Mouse (Mus musculus) heart, postnatal 25 days (tissue): Measurements from ENCODE around the gene Fuca1. TPM values are rescaled to one million over a fixed set of nuclear protein-coding genes. Genes with fewer than 3 reads are reported as not detected.

Experiments
- DNase-seq: peaks from one replicate; pipeline ENCODE4 v3.0.0; 2022; ENCODE audit warnings: low spot score
- intact Hi-C: fragments of 180-260 bp; cut with DNase I; formaldehyde crosslinking; loops from one replicate; pipeline ENCODE4 v1.15.1; 2025
- total RNA-seq, 2 experiments: library from RNA; stranded (reverse); gene quantifications; 2 replicates each; pipeline ENCODE4 v1.2.3; 2021

Gene Fuca1
- total RNA-seq, 2 experiments from 2014 or later, result 27.4 to 29.0 TPM

DNA sequence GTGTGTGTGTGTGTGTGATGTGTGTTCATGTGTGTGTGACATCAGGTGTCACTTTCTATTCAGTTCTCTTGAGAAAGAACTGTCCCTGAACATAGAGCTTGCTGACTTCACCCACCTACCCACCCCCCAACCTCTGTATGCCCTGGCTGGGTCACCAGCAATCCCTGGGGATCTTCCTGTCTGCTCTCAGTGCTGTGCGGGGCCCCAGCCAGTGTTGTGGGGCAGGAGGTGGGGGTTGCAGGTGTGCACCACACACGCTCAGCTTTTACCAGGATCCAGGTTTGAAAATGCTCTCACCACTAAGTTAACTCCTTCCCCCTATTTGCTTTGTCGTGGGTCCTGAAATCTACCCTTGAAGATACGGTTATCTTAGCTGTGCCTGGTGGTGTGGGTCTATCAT is 34.4 kb upstream of the Fuca1 start:
- intact Hi-C loops, result no loop called here
- no peak for DNase-seq

DNA sequence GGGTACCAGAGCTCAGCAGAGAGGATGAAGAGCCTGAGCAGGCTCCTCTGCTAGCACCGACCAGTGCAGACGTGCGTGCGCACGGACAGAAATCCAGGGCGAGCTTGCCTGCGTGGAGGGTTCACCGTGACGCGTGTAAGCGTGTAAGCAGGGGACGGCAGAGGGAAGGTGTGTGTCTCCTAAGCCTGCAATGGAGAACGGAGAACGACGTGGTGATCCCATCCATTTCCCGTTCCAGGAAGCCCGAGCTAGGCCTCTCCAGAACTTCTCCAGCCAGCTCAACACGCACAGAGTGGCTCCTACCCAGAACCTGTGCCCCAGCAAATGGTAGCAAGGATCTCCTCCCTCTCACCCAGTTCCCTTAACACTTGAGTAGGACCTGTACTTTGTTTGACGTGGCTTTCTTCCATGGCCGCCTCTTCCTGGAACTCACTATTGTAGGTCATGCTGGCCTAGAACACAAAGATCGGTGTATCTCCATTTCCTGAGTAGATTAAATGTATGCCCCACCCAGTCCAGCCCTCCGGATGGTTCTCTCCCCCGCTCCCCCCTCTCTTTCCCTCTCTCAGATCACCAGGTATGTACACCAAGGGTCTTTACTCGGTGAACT is 32.0 kb upstream of the Fuca1 start:
- no peak for DNase-seq
- intact Hi-C loops, result loop anchor here (1.0 to 2.0 kb wide), 2 partner anchors 32 to 72 kb away; partner anchors contain the start of gene Fuca1

DNA sequence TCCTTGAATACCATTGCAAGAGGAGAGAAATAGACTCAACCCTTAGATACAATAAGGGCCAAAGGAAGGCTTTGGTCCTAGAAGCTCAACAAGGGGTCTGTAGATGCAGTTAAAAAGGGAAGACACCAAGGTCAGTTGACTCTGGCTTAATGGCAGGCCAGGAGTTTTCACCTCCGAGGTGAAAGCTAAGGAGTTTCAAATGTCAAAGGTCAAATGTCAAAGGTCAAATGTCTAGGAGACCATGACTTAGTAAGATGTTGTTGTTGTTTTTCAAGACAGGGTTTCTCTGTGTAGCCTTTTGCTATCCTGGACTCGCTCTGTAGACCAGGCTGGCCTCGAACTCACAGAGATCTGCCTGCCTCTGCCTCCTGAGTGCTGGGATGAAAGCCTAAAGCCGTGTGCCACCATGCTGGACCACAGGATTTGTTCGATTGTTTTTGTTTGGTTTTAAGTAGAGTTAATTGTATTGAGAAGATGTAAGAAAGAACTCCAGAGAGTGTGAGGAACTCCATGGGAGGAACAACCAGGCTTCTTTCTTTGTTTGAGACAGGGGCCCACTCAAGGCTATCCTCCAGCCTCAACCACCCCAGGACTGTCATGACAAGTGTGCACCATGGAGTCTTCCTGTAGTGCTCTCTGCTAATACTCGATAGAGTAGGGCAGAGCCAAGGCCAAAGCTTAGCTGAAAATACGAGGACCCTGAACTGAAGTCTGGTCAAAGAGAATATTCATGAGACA is 31.2 kb upstream of the Fuca1 start:
- DNase-seq, result no peak
- intact Hi-C loops, result loop anchor here (1.0 to 2.0 kb wide), 2 partner anchors 31 to 71 kb away; partner anchors contain the start of gene Fuca1

DNA sequence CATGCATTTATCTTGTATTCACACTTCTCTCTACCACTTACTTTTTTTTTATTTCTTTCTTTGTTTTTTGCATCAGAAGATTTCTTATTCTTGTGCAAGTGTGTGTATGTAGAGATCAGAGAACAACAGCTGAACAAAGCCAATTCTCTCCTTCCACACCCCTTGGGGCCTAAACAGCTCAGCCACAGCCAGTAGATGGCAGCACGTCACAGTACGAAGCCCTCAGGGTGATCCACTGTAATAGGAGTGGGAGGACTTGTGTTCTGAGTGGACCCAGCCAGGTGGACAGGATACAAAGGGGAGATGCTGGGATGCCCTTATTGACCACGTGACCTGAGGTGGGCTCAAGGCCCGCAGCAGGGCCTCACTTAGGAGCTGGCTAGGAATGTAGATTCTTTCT is 30.7 kb upstream of the Fuca1 start:
- intact Hi-C loops, result loop anchor here (1.0 to 2.0 kb wide), 3 partner anchors 30 to 71 kb away; partner anchors contain the start of gene Fuca1
- peak; percentile 51 for DNase-seq

GRCm38 (mm10) chr4:135891539-135891938 is 29.0 kb upstream of the Fuca1 start:
- DNase-seq, result no peak
- intact Hi-C loops, result loop anchor here (2.0 kb wide), 1 partner anchor 41 kb away; no protein-coding TSS in a partner anchor

DNA sequence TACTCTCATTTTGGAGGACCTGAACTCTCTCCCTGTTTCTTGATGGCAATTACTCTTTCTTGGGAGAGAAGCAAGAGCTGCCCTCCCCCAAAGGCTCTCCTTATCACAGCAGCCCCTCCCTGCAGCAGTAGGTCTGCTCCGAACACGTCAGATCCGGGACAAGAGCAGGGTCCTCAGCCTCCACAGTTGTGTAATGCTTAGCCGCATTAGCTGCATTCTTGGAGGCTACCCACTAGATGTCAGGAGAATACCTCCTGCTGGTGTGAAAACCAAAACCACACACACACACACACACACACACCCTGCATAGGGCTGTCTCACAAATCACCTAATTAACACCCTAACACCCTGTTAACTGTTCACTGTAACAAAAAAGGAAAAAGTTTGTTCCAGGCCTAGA is 27.7 kb upstream of the Fuca1 start:
- no peak for DNase-seq
- intact Hi-C loops, result no loop called here

DNA sequence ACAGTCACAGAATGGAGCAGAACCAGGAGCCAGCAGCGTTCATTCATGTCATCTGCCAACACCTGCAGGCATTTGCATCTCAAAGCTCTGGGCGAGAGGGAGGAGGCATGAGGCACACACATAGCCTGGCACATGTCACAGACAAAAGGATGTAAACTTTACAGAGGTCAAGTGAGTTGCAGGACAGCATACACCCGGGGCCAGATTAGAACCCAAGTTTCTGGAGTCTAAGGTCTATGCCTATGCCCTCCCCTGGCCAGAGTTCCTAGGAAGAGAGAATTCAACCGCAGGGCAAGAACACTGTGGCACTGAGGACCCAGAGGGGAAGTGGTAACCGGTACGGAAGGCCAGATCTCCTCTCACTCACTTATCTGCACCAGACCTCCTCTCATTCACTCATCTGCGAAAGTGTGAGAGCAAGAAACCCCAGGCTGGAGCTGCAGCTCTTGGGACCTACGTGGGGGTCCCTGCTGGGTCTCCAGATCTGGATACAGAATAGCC is 25.4 kb upstream of the Fuca1 start, which contains the start of gene Cnr2:
Cnr2 (plus strand) TSS at position 324 of the 501 bp plus-strand sequence.
- no peak for DNase-seq
- intact Hi-C loops, result no loop called here

DNA sequence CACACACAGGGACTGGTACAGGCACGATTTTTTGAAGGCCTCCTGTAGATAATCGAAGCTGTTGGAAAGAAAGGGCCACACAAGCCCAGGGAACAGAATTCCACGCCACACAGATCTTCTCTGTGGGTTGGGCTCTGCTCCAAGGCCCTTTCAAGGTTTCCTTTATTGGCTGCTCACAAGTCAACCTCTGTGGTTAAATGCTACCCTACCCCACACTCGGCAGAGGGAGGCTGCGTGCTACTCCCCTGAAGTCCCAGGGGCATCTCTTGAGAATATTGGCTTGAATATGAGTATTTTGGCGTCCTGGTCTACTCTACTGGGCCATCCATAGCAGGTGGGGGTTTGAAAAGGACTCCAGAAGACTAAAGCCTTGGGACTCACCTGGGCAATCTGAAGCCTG is 24.4 kb upstream of the Fuca1 start:
- DNase-seq, result no peak

DNA sequence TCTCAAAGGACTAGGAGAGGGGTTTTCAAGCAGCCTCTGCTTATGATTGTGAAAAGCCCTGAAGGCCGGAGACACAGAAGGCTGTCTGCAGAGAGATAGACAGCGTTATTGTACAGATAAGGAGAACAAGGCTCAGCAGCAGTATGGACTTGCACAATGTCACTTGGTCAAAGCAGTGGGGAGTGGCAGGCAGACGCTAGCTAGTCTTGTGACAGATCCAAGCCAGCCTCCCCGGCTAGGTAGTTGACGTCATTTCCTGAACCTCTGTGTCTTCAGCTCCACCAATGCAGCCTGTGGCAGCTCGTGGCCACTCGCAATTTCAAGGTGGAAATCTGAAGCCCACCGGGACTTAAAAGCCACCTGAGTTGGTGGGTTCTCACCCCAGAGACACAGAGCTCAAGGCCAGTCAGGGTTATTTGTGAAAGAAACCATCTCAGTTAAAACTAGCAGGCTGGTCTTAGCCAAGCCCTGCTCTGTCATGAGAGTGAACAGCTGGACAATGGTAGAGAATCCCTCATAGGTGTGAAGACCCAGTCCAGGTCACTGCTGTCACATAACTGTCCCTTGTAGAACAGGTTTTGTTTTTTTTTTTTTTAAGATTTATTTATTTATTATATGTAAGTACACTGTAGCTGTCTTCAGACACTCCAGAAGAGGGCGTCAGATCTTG is 22.0 kb upstream of the Fuca1 start:
- intact Hi-C loops, result no loop called here
- DNase-seq, result no peak

More for the DNA sequence above, 24.4 kb upstream of the Fuca1 start:
- intact Hi-C loops, result no loop called here

- intact Hi-C loops, result no loop called here
- DNase-seq, result no peak
Observed at GRCm38 (mm10) chr4:135899050-135899448, 21.5 kb upstream of the Fuca1 start.

- no peak for DNase-seq
- intact Hi-C loops, result no loop called here
Observed at GRCm38 (mm10) chr4:135900008-135900407, 20.5 kb upstream of the Fuca1 start.

DNA sequence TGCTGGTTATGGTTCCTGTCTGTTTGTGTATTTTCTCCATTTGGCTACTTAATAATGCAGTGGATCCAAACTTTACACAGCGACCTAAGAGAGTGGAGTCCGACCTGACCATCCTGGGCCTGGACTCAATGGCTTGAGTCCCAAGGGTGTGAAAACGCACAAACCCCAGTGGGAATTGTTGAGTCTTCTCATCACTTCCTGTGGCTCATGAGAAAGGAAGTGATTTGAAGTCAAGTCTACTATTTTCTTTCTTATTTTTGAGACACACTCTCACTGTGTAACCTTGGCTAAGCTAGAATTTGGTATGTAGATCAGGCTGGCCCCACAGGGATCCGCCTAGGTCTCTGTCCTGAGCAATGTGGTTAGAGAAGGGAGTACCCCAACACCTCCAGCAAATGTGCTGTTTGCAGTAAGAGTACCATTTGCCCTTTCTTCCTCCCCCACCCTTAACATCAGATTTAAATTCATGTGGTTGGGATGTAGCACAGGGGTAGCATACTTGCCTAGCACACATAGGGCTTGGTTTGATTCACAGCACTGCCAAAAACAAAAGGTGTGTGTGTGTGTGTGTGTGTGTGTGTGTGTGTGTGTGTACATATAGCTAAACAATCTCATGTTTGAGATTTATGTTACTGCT is 17.8 kb upstream of the Fuca1 start:
- intact Hi-C loops, result no loop called here
- no peak for DNase-seq

- intact Hi-C loops, result no loop called here
- DNase-seq, result no peak
Observed at GRCm38 (mm10) chr4:135904810-135905209, 15.7 kb upstream of the Fuca1 start.

DNA sequence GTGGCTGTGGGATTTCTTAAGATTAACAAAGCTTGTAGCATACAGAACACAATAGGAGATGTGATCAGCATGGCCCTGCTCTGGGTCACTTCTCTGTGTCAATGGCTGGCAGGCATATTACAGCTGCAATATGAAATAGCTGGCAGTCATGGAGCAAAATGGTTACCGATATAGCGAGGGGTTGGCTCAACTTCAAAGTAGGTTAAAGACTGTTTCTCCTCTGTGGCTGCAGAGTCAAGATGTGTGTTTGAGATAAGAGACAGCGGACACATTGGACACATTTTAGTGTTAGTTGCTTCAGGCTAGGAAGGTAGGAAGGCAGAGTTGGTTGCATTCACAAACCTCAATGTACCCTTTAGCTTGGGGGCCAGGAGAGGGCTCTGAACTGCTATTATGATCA is 13.9 kb upstream of the Fuca1 start:
- intact Hi-C loops, result no loop called here
- DNase-seq, result no peak

- no peak for DNase-seq
- intact Hi-C loops, result no loop called here
Observed at GRCm38 (mm10) chr4:135909326-135910066, 11.0 kb upstream of the Fuca1 start.

DNA sequence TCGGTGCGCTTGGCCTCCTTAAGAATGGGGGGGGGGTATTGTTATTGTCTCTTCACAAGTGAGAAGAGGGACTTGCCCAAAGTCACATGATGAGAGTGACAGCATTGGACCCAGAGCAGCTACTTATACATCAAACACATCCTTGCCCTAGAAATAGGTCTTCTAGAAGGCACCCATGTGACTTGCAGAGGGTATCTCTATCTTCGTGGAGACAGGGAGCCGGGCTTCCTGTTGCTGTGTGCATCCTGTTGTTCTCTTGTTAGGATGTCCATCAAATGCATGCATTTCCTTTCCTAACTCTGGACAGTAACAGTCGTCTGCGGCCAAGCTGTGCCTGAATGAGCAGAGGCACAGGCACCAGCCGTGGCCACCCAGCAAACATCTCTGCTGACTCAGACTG is 9.0 kb upstream of the Fuca1 start:
- intact Hi-C loops, result no loop called here
- no peak for DNase-seq

- intact Hi-C loops, result no loop called here
- DNase-seq, result no peak
Observed at GRCm38 (mm10) chr4:135912164-135912563, 8.4 kb upstream of the Fuca1 start.

DNA sequence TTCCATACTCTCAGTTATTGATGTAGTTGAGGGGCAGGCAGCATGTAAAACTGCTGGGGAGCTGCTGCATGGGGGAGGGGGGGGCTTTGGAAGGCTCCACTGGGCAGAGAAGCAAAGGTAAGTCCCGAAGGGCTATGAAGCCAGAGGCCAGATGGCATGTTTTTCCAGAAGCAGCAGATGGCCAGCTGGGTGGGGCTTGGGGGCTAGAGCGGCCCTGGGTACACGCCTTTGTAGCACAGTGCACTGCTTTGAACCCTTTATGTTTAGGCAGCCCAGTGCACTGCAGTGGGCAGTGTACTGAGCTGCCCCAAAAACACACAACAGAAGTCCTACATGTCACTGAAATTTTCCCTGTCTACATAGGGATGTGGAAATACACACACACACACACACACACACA is 7.7 kb upstream of the Fuca1 start:
- intact Hi-C loops, result no loop called here
- no peak for DNase-seq

DNA sequence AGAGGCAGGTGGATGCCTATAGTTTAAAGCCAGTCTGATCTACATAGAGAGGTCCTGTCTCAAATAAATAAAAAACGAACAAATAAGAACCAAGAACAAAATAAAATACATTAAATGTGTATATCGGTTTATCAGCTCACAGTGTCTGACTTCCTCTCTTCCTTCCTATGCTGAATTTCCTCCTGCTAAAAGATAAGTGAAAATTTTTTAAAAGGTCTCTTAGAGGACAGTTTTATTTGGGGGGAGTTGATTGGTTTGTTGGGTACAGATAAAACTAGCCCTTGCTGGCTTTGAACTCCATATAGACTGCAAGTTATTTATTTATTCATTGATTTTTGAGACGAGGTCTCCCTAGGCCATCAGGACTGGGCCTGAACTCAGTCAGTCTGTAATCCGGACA is 7.1 kb upstream of the Fuca1 start:
- intact Hi-C loops, result no loop called here
- no peak for DNase-seq
